Mouse (Mus musculus) cortical plate, adult 2 months (tissue): ENCODE data around the gene Psmd4.
"Not testable (repeated sequence)": the region's sequence is repeated elsewhere in the genome, so short reads cannot be mapped to it uniquely, and the experiment has no call there.

Experiments used
- CTCF ChIP-seq: fragments of 200-500 bp; IDR thresholded peaks from 2 replicates; pipeline ENCODE4 v1.5.1; 2011; ENCODE audit warnings: mild to moderate bottlenecking, control low read depth, low read length; ENCODE audit not compliant: insufficient read depth; ENCODE audit errors: extremely low read depth
- POLR2A ChIP-seq: fragments of 200-500 bp; IDR thresholded peaks from 2 replicates; pipeline ENCODE4 v1.6.1; 2011; ENCODE audit warnings: mild to moderate bottlenecking, low read length, control low read depth; ENCODE audit not compliant: insufficient read depth; ENCODE audit errors: extremely low read depth

DNA sequence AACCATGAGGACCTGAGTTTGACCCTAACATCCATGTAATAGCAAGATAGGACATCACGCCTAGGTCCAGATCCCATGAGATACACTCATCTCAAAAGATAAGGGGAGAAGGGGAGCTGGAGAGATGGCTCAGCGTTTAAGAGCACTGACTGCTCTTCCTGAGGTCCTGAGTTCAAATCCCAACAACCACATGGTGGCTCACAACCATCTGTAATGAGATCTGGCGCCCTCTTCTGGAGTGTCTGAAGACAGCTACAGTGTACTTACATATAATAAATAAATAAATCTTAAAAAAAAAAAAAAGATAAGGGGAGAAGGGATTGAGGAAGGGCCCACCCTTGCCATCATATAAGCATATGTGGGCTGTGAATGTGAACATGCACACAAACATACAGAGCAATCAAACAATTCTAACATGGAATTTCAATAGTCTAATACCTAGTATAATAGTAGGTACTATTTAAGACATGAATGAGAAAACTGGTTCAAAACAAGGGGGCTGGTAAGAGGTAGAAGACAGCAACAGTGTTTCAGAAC, 13.1 kb downstream of the Psmd4 start:
- not testable (repeated sequence) for TF ChIP-seq CTCF, POLR2A
